Mouse (Mus musculus) midbrain, embryonic 15.5 days (tissue): ENCODE data around the gene Rnf138rt1. TPM values are rescaled to one million over a fixed set of nuclear protein-coding genes. Genes with fewer than 3 reads are reported as not detected.

Experiments
- polyA plus RNA-seq: library from polyadenylated mRNA; unstranded; fragments of >200 nt; fragmentation: Nextera tagmentation; extraction: Ambion mirVana; gene quantifications from 2 replicates; pipeline ENCODE4 v1.2.1, GENCODE M21; 2015

Rnf138rt1 gene
- polyA plus RNA-seq, 1 experiment from 2014 or later, result 4.1 TPM

Other genes starting within 250 kb of the Rnf138rt1 start
- 0.43 and 0.54 TPM in 2 replicates for gene Grpr, start 211.7 kb downstream of the Rnf138rt1 start, polyA plus RNA-seq
- gene Ap1s2, start 147.7 kb upstream of the Rnf138rt1 start, polyA plus RNA-seq, result 89.3 and 101 TPM in 2 replicates
- 49.4 and 53.4 TPM in 2 replicates for gene Zrsr2, start 197.3 kb upstream of the Rnf138rt1 start, polyA plus RNA-seq